Mouse (Mus musculus) retina, adult 2 months (tissue): ENCODE measurements around the gene Gm44511.
"Not testable (repeated sequence)": the region's sequence is repeated elsewhere in the genome, so short reads cannot be mapped to it uniquely, and the experiment has no call there.

Experiments used
- DNase-seq: peaks from one replicate; pipeline ENCODE4 v3.0.0-alpha.2; 2012; ENCODE audit warnings: low read depth, low spot score

The Gm44511 gene

DNA sequence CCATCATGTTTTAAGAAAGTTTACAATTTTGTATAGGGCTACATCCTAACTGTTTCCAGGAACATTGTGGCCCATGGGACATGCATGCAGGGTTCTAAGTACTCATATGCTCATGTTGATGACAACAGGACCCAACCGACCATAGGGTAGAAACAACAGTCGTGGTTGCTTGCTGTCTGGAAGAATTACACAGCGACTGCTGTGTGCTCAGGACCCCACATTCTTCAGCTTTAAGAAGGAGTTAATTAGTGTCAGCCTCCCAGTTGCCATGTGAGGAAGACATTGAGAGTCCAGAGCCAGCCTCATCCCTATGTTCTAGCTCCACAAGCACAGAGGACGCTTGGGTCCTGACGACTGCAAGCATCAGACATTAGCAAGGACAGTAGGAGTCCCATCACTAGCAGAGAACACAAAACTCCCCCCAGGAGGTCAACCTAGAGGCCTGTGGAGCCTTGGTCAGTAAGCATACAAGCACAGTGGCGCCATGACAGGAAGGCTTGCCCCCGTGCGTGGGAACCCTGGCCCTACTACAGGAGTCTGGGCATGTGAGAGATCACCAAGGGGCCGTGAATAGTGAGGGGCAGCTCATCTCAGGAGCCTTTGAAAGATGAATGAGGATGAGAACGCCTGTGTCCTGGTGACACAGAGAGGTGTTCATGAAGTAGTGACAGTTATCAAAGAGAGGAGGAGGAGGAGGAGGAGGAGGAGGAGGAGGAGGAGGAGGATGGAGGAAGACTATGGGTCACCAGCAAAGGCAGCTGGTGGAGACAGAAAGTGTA, 63.0 kb downstream of the Gm44511 start:
- not testable (repeated sequence) for DNase-seq

DNA sequence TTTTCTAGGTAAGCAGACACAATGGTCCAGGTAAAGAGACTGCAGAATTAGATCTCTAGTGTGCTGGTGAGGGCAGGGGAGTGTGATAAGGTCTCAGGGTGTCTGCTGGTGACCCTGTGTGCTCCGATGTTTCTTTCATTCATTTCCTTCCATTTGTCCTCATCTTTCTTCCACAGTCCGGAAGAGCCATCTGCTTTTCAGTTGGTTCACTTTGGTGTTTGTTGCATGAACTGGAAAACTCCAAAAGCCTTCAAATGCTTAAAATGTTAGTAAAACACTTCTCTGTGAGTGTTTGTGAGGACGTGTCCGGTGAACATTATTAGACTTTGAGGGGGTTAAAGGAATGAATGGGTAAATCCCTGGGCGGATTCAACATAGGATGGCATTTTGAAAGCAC, 65.0 kb downstream of the Gm44511 start:
- DNase-seq = no peak

DNA sequence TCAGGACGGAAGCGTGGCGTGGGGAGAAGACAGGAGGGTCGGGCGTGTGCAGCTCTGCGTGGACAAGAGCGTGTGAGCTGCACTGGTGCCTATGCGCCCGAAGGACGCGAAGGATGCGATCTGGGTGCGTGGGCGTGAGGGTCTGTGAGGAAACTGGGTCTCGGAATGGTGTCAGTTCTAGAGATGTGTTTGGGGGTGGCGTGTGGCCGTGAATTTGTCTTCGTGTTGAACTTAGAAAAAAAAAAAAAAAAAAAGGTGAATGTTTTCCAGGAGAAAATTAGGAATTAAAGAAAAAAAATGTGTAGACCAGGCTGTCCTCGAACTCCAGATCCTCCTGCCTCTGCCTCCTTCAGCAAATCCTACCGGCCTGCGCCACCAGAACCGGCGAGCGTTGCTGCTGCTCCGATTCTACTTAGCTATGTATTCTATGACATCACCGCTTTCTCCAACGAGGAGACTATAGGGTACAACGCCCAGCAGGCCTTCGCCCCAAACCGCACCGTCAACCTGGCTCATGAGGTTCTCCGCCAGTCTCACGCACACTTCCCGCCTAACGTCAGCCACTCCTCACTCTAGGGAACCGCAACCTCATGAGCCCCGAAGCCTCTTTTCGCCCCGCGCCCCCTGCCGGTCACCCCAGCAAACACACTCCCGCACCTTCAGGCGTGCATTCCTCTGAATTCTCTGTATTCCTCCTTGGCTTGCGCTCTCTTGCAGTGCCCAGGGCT, 65.5 kb downstream of the Gm44511 start:
- DNase-seq = peak; percentile 76

DNA sequence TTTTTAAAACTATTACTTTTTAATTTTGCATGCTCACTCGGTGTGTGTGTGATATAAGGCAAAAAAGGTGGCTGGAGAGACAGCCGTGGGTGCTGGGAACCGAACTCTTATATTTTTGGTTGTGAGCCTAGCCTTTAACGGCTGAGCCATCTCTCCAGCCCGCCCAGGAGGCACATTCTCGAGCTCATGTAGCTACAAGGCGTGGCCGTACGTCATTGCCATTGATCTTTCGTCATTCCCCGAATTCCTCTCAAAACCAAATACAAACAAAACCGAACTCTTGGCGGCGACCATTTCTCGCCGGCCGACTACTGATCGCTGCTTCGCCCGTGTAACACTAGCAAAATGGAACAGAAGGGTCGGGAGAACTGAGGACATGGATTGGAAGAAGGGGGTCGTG, 66.1 kb downstream of the Gm44511 start:
- DNase-seq = peak; percentile 65

DNA sequence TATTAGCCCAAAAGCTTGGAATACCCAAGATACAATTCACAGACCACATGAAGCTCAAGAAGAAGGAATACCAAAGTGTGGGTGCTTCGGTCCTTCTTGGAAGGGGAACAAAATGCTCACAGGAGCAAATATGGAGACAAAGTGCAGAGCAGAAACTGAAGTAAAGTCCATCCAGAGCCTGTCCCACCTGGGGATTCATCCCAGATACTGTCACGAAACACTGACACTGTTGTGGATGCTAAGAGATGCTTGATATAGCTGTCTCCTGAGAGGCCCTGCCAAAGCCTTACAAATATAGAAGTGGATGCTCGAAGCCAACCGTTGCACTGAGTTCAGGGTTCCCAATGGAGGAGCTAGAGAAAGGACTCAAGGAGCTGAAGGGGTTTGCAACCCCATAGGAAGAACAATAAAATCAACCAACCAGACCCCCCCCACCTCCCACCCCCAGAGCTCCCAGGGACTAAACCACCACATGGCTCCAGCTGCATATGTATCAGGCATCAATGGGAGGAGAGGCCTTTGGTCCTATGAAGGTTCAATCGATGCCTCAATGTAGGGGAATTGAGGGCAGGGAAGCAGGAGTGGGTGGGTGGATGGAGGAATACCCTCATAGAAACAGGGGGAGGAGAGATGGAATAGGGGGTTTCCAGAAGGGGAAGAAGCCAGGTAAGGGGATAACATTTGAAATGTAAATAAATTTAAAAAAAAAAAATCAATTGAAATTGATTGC, 66.7 kb downstream of the Gm44511 start:
- DNase-seq = no peak

DNA sequence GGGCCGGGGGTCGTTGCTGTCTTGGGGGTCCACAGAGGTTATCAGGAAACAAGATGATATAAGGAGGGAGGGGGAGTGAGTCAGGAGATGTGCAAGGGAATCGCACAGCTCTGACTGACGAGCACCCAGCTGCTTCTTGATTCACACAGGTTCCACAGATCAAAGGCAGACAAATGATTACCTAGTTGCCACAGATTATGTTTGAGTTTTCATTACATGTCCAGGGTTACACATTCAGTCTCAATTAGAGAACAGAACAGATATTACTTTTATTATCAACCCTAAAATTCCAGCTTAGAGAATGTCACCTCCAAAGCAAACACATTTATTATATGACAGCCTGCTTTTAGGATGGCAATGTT, 70.7 kb downstream of the Gm44511 start:
- DNase-seq = not testable (repeated sequence)

DNA sequence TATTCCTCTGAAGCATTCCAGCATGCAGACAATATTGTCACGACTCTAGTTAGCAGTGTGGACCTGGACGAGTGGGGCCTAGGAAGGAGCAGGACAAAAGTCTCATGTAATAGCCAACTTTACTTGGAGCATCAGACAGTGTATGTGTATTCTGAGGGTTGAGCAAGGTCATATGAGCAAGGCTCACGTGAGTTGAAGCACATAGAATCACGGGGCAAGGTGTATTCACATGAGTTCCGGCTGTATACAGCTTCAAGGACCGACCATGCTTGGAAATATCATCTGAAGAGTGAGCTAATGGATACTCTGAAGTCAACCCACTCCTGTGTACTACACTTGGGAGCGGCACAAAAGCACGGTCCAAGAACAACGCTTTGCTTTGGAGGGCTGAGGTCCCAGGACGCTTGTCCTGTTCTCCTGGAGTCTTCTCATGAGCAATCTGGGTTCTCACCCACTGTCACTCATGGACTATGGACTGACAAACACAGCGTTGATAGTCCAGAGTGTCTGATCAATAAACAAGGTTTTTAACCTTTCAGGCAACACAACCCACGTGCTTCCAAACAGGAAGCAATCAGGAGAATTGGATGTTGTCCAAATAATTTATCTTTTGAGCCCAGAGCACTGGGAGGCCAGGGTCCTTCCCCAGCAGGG, 71.2 kb downstream of the Gm44511 start:
- DNase-seq = not testable (repeated sequence)

DNA sequence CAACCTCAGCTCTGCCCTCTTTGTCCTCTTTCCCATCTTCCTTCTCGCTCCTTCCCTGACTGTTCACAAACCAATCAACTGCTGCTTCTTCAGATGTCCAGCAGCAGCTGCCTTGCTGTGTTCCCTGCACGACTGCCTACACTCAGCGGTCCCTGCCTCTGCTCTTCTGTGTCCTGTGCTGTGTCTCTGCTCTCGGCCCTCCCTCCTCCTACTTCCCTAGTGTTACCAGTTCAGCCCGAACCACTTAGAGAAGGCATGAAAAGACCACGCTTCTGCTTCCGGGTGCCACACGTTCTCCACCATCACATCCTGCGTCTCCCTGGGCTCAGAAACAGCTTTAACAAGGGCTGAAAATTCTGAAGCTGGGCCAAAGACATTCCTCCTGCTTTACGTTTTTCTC, 71.8 kb downstream of the Gm44511 start:
- not testable (repeated sequence) for DNase-seq

DNA sequence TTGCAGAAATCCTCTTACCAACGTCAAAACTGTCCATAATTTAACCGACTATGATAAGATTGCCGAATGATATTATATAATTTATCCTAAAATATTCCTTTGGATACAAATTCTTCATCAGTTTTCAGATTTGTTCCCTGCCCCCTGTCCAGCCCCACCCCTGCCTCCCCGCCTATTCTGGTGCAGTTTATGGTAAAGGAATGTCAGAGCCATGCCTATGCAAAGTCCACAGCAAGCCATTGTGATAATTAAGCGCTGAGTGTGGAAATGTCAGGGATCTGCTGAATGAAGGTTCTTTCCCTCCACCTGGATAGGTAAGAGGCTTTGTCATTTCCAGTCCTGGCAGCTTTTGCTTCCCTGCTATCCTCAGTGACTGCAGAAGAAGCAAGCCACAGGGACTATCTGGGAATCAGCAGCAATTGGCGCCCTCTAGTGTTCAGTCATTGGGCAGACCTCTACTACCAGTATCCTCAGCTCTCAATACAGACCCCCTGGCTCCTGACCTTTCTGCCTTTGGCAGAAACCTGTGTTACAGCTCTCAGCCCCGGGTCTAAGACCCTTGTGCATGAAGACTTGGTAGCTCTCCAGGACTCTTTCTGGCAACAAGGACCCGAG, 72.4 kb downstream of the Gm44511 start:
- DNase-seq = peak; percentile 38

DNA sequence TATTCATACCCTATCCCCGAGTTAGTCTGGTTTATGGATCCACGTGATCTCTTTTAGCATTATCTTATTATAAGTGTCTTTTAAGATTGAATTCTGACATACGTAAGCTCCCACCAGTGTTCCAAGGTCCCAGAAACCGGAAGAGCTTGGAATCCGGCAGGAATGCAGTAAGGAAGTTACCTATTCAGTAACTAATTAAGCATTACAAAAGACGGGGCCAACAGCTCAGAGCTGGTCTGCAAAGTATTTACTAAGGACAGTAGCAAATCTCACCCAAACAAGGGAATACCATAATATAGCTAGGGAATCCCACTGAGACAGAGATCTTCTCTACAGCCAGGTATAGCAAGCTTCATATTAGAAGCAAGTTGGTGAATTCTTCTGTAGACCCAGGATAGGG, 79.1 kb downstream of the Gm44511 start:
- DNase-seq = not testable (repeated sequence)

DNA sequence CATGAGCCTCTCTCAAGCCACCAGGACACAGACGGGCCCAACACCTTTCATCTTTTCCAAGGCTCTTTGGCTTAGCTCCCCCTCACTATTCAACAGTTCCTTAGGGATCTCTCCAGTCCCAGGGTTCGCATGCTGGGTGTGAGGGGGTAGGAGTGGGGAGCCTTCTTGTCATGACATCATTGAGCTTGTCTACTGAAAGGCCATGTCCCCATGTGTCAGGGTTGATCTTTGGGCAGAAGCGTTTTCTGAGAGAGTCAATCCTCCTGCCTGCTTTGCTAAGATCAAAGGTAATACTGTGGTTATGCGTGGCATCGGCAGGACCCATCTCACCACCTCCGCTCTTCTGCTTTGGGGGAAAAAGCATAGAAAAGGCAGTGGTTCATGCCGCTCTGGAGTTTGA, 88.7 kb downstream of the Gm44511 start:
- DNase-seq = no peak

DNA sequence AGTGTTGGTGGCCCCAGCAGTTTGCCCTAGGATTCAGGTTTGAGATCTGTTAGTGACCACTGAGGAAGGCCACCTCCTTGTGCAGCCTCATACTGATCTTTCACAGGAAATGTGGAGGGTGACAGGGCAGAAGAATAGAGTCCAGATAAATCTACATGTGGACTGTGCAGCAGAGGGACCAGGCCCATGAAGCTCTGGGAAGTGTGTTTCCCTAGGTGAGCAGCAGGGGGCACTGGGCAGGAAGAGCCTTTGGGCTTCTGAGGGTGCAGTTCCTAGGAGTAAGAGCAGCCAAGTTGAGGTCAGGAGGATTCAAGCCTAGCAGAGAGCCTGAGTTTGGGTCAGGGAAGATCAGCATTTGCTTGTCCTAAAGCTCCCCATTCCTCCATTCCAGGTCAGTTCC, 90.0 kb downstream of the Gm44511 start:
- DNase-seq = no peak

DNA sequence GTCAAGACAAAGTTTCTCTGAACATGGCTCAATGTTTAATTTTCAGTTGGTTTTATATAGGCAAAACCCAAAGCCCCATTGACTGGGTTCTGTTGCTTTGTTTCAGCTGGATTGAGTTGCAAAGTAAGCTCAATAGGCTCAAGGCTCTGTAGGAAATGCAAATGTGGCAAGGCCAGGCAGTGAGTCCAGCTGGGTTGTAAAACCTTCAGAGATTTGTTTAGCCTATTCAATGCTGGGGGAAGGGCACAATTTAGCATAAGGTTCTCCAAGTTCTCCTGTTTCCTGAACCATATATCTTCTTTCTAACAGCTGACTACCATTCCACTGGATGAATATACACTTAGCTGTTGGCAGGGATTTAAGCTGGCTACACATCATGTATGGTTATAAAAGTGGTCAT, 91.2 kb downstream of the Gm44511 start:
- no peak for DNase-seq

DNA sequence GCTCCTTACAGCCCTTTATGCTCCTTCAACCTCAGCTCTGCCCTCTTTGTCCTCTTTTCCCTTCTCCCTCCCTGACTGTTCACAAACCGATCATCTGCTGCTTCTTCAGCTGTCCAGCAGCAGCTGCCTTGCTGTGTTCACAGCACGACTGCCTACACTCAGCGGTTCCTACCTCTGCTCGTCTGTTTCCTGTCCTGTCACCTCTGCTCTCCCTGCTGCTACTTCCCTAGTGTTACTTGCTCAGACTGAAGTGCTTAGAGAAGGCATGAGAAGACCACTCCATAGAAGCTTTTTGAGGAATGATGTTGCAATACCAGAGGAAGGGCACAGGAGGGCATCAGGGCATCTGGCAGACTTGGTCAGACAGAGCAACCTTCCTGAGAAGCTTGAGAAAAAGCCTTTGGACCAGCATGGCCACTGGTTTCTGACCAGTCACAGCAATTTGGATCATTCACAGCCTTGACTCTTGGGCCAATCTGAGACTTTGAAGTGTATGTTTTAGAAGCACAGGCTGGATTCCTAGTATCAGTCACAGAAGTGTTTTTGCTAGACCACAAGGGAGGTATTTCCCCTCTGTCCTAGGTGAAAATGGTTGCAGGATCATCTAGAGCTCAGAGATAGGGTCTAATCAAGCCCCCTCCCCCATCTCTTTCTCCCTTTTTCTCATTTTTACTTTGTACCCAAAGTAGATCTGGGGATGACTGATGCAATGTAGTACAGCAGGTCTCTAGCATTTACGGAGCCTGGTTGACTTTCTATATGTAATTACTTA, 92.0 kb downstream of the Gm44511 start:
- DNase-seq = no peak

DNA sequence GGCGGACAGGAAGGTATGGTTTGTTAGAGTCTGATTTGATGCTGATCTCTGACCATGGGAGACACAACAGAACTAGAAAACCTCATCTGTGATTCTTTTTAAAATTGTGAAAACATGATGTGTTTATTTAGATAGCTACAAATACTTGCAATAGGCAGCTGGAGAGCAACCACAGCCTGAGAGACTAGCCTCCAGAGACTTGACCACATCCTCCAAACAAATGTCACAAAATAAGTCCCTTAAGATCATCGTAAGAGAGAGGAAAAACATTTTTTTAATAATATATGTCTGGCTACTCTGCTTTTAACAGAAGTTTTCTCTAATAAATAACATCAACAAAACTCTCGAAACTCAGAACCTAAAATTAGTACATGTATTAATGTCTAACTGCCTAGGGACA, 94.1 kb downstream of the Gm44511 start:
- no peak for DNase-seq
